Mouse (Mus musculus): ENCODE results near the gene AI837181.

GRCm38 (mm10) chr19:5461411-5461810 lies 36.5 kb downstream of the AI837181 start:
- TF ChIP-seq POLR2A (IDR thresholded peaks at IDR 0.05; ENCODE audit: low read depth, low read length) = no peak
- no peak for TF ChIP-seq CTCF (IDR thresholded peaks at IDR 0.05; ENCODE audit: borderline replicate concordance, insufficient read depth, low read length)

All from embryonic fibroblast, embryonic 13.5 days (primary cell).